ENCODE assay signal across 24 mouse cellular contexts in genomic region chr4:47103561-47103960, GRCm38 (mm10). TPM values are rescaled to one million over a fixed set of nuclear protein-coding genes. Genes with fewer than 3 reads are reported as not detected.
A peak's percentile ranks its signal among the peaks of the same experiment; 100 is the strongest.
DNase-seq lines count a peak whose midpoint lies in the region; ATAC-seq lines count a peak whose summit lies in the region.
"Had no signal": no experiment of that assay in that cellular context is flagged by ENCODE, and none has a peak within 500 bp of the region (broad histone marks: within the 10 kb centered on the region; RNA-seq: fewer than 3 reads in every experiment).

No protein-coding gene starts in this region.

- H3K4me3 ChIP-seq in heart, embryonic 12.5 days = no peak overlapping the region
- H3K4me3 ChIP-seq: embryonic facial prominence, embryonic 13.5 days; embryonic facial prominence, embryonic 15.5 days; erythroblast, embryonic 14.5 days; forebrain, embryonic 10.5 days; forebrain, embryonic 12.5 days had no signal

- no peaks in the 10 kb centered on the region for H3K36me3 ChIP-seq in heart, embryonic 12.5 days
- H3K36me3 ChIP-seq: embryonic facial prominence, embryonic 13.5 days; embryonic facial prominence, embryonic 15.5 days; forebrain, embryonic 12.5 days had no signal

- no peak overlapping the region for H3K27ac ChIP-seq in heart, embryonic 12.5 days (ENCODE audit: poor library complexity, severe bottlenecking)
- H3K27ac ChIP-seq: embryonic facial prominence, embryonic 13.5 days; embryonic facial prominence, embryonic 15.5 days; forebrain, embryonic 10.5 days; forebrain, embryonic 12.5 days had no signal

- no peak overlapping the region for H3K4me2 ChIP-seq in heart, embryonic 12.5 days
- H3K4me2 ChIP-seq: embryonic facial prominence, embryonic 13.5 days; embryonic facial prominence, embryonic 15.5 days; forebrain, embryonic 12.5 days had no signal

- H3K4me1 ChIP-seq in heart, embryonic 12.5 days (replicated peaks) = 0 out of 2 replicates have a peak, but pooled peaks cover 2% of the 10 kb centered on the region
- H3K4me1 ChIP-seq: embryonic facial prominence, embryonic 13.5 days; embryonic facial prominence, embryonic 15.5 days; forebrain, embryonic 12.5 days had no signal

- peak; percentile 24 to 26 for DNase-seq in cerebellum, postnatal 10 days
- no peak for DNase-seq in cerebellum, adult 9-10 months
- peak; percentile 34 for DNase-seq in gastrocnemius, adult 18-20 months (ENCODE audit: low spot score)
- no peak for DNase-seq in gastrocnemius, postnatal 14 days
- peak; percentile 96 for DNase-seq in heart, adult 11 months
- peak; percentile 31 to 45 for DNase-seq in heart, postnatal 10 days
- DNase-seq in heart, postnatal 4 days = no peak
- DNase-seq: adrenal gland, adult 2 months; adrenal gland, postnatal 10 days; adrenal gland, postnatal 25 days; cerebellum, adult 11-12 months; cerebellum, adult 2 months; cerebellum, adult 9-11 months; cerebellum, postnatal 36 days; embryo, embryonic 11 days had no signal

- 0 out of 2 replicates have a peak, but pooled peaks cover 4% of the 10 kb centered on the region for H3K27me3 ChIP-seq in heart, embryonic 12.5 days (replicated peaks)
- H3K27me3 ChIP-seq: embryonic facial prominence, embryonic 13.5 days; embryonic facial prominence, embryonic 15.5 days; forebrain, embryonic 12.5 days had no signal

- intact Hi-C loops in gastrocnemius, postnatal 14 days (cut with DNase I; ENCODE audit: low total_unique reads) = no loop called here
- intact Hi-C loops in heart, postnatal 10 days (cut with DNase I) = no loop called here

- H3K9me3 ChIP-seq in heart, embryonic 12.5 days (replicated peaks) = no peaks in the 10 kb centered on the region
- H3K9me3 ChIP-seq: embryonic facial prominence, embryonic 13.5 days; embryonic facial prominence, embryonic 15.5 days; forebrain, embryonic 12.5 days had no signal

- no peak overlapping the region for H3K9ac ChIP-seq in heart, embryonic 12.5 days
- H3K9ac ChIP-seq: embryonic facial prominence, embryonic 13.5 days; embryonic facial prominence, embryonic 15.5 days; forebrain, embryonic 12.5 days had no signal

- ATAC-seq in heart, embryonic 12.5 days (ENCODE audit: insufficient number of reproducible peaks, low FRiP score) = no peak
- ATAC-seq: forebrain, embryonic 14.5 days; forebrain, embryonic 16.5 days had no signal

- WGBS in heart, embryonic 12.5 days = 87% methylated on average over 10 of the region's 10 CpGs

RNA-seq across cellular contexts. Expression of gene Galnt12, which starts 11.9 kb away (rescaled TPM):
- total RNA-seq in gastrocnemius, adult 18-20 months (2021) = not detected
- total RNA-seq in gastrocnemius, postnatal 14 days (2021) = under 1 TPM; 0.29 to 0.35 TPM
- polyA plus RNA-seq in heart, embryonic 12.5 days (2016; fragmentation: Nextera tagmentation; extraction: Ambion mirVana) = 1.8 and 2.2 TPM in 2 replicates
- under 1 TPM; 0.62 to 0.96 TPM for total RNA-seq in heart, postnatal 10 days (2021)
- 1 to 10 TPM in 1 of 2 experiments, under 1 TPM in 1; 0.83 to 1.4 TPM for total RNA-seq in heart, postnatal 4 days (2021)
- total RNA-seq: MEL had no signal
- polyA plus RNA-seq: erythroblast, embryonic 14.5 days had no signal

RNA-seq across cellular contexts. Expression of gene Anks6, which starts 46.3 kb away (rescaled TPM):
- 1 to 10 TPM; 1.0 to 1.4 TPM for total RNA-seq in gastrocnemius, adult 18-20 months (2021)
- 1 to 10 TPM; 2.9 to 3.0 TPM for total RNA-seq in gastrocnemius, postnatal 14 days (2021)
- polyA plus RNA-seq in heart, embryonic 12.5 days (2016; fragmentation: Nextera tagmentation; extraction: Ambion mirVana) = 2.7 and 3.0 TPM in 2 replicates
- 1 to 10 TPM; 5.0 to 6.5 TPM for total RNA-seq in heart, postnatal 10 days (2021)
- 1 to 10 TPM; 5.1 to 5.5 TPM for total RNA-seq in heart, postnatal 4 days (2021)
- total RNA-seq: MEL had no signal
- polyA plus RNA-seq: erythroblast, embryonic 14.5 days had no signal

Comparison
In these comparisons a context has a peak if more than half of its experiments do, and no peak if none do; other contexts are left out.
1. DNase-seq: peak in cerebellum, postnatal 10 days (2 of 2), gastrocnemius, adult 18-20 months (single experiment), heart, adult 11 months (single experiment) and heart, postnatal 10 days (2 of 2); none in cerebellum, adult 9-10 months (single experiment), gastrocnemius, postnatal 14 days (single experiment) and heart, postnatal 4 days (single experiment).